In the genomic region with DNA sequence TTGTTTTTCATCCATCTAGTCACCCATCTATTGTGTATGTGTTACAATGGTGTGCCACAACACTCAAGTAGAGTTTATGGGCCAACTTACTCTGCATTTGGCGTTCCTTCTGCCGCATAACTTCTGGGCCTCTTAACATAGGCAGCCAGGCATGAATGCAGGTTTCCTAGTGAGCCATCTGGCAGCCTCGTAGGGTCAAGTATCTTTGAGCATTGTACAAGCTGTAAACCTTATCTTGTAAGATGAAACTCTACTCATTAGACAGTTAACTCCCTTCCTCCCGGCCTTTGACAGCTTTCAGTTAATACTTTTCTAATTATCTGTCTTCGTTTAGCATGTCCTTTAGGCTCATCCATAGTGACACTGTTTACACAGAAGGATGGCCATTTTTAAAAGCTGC, we compare ENCODE assay signal across 1 mouse cellular context.
A peak's percentile ranks its signal among the peaks of the same experiment; 100 is the strongest.
TF ChIP-seq lines count a peak whose summit lies in the region.

No protein-coding gene starts in this region.

TF ChIP-seq in MEL, 35 proteins besides CTCF, POLR2A, EP300 and RAD21 (continued from another document):
- TF ChIP-seq MXI1 (IDR thresholded peaks at IDR 0.05; ENCODE audit: low read depth, low read length) (peak; percentile 36; the same call in 1 of the 2 replicates), SMC3 (IDR thresholded peaks at IDR 0.05; ENCODE audit: low read depth, low read length) (no peak), TAL1 (IDR thresholded peaks at IDR 0.05; ENCODE audit: low read length) (no peak), TBP (IDR thresholded peaks at IDR 0.05; ENCODE audit: low read depth, low read length) (no peak), UBTF (IDR thresholded peaks at IDR 0.05; ENCODE audit: borderline replicate concordance, insufficient read depth, low read depth, low read length) (no peak), E2F4 (IDR thresholded peaks at IDR 0.05; ENCODE audit: borderline replicate concordance, low read depth, low read length) (no peak), MYB (IDR thresholded peaks at IDR 0.05; ENCODE audit: low read depth, low read length) (no peak), MEF2A (IDR thresholded peaks at IDR 0.05; ENCODE audit: extremely low read depth, insufficient replicate concordance, low read depth, low read length, poor library complexity, severe bottlenecking) (no peak), SIN3A (IDR thresholded peaks at IDR 0.05; ENCODE audit: low read length) (peak; percentile 70), MAZ (IDR thresholded peaks at IDR 0.05; ENCODE audit: low read depth, low read length) (no peak), ZMIZ1 (IDR thresholded peaks at IDR 0.05; ENCODE audit: low read depth, low read length) (no peak), ZC3H11A (IDR thresholded peaks at IDR 0.05; ENCODE audit: low read depth, low read length) (no peak), ETS1 (IDR thresholded peaks at IDR 0.05; ENCODE audit: low read depth, low read length) (peak; percentile 52), TCF12 (IDR thresholded peaks at IDR 0.05; ENCODE audit: low read depth, low read length) (peak; percentile 61; the same call in 1 of the 2 replicates), GATA1 (IDR thresholded peaks at IDR 0.05; ENCODE audit: low read depth, low read length) (peak; percentile 69), CHD1 (IDR thresholded peaks at IDR 0.05; ENCODE audit: low read depth, low read length) (no peak), ZKSCAN1 (IDR thresholded peaks at IDR 0.05; ENCODE audit: low read depth, low read length) (no peak)
